Mouse (Mus musculus) lung, adult 2 months (tissue): ENCODE measurements around the gene Spata21. TPM values are rescaled to one million over a fixed set of nuclear protein-coding genes. Genes with fewer than 3 reads are reported as not detected.

Experiments
- DNase-seq: peaks from one replicate; pipeline ENCODE4 v3.0.0; 2022
- H3K4me1 ChIP-seq: fragments of 200-500 bp; 2 replicates; pipeline ENCODE4 v1.6.1; 2011; ENCODE audit warnings: low read length; ENCODE audit not compliant: control insufficient read depth, insufficient read depth
- H3K4me3 ChIP-seq: fragments of 200-500 bp; replicated peaks from 2 replicates; pipeline ENCODE3; 2011; ENCODE audit warnings: low read depth, mild to moderate bottlenecking, control low read depth, low read length; ENCODE audit errors: extremely low read depth
- CTCF ChIP-seq: fragments of 200-500 bp; IDR thresholded peaks from 2 replicates; pipeline ENCODE4 v1.5.1; 2011; ENCODE audit warnings: mild to moderate bottlenecking, low read length, control low read depth; ENCODE audit not compliant: insufficient read depth
- POLR2A ChIP-seq: fragments of 200-500 bp; IDR thresholded peaks from 2 replicates; pipeline ENCODE4 v1.6.1; 2011; ENCODE audit warnings: low read depth, mild to moderate bottlenecking, control low read depth, low read length, borderline replicate concordance; ENCODE audit errors: extremely low read depth
- WGBS: fragments of 180-500 bp; shearing (Covaris S2); methylation state at CpG from one replicate; pipeline ENCODE4 v1.1.7; 2018; 5-methylcytosine and 5-hydroxymethylcytosine counted together
- polyA plus RNA-seq: library from polyadenylated mRNA; depleted of rRNA; stranded (reverse); fragments of >200 nt; gene quantifications from 2 replicates; pipeline ENCODE4 v1.2.3, GENCODE M21; 2012

The Spata21 gene
- polyA plus RNA-seq, 1 experiment = not detected

DNA sequence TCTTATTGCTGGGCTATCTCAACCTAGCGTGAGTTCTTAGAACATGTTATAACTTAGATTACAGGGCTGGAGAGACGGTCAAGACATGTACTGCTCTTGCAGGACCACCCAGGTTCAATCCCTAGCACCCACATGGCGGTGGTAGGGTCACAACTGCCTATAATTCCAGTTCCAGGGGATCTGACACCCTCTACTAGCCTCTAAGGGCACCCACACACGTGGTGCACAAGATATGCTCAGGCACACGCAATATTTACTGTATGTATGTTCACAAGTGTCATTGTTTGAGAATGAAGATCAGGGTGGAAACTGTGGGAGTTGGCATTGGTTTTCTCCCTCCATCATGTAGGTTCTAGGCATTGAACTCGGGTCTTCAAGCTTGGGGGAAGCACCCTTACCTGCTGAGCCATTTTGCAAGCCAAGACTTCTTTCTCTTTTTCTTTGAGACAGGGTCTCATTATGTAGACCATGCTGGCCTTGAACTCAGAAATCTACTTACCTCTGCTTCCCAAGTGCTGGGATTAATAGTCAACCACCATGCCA lies 58.4 kb downstream of the Spata21 start:
- no peak for TF ChIP-seq POLR2A
- no peak for TF ChIP-seq CTCF

DNA sequence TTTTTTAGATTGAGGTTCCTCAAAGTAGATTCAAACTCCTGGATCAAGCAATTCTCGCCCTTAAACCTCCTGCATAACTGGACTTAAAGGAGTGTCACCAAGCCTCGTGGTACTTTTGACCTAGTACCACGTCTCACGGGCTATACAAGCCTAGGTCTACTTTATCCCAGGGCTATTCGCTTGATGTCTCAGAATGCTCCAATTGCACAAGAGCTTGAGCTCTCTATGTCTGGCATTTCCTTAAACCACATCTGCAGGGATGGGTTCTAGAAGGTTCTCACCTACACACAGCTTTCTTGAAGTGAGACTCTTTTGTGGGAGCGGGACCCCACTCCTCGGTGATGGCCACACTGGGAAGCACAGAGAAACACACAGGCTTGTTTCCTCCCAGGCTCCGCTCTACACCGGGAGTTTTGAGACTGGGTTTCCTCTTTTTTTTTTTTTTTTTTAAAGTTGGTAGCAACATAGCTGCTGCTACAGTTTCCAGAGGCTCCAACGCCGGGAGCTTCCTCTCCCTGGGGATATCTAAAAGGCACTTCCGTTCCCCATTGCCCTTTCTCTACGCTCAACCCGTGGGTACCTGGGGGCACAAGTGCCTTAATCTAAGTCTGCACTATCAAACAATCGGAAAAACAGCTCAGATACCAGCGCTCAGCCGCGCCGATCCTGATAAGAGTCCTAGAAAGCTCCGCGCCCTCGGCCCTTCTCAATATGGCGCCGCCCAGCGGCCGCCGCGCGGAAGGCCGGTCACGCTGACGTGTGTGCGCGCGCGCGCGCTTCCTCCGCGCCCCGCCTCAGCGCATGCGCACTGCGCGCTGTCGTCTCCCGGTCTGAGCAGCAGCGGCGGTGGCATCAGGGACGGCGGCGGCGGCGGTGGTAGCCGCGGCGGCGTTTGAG lies 59.2 kb downstream of the Spata21 start, which contains the start of gene Fbxo42:
TSS of gene Fbxo42 (plus strand) at position 802 of the 897 bp plus-strand sequence.
- peak within 1 kb of the TSS; percentile 85 for H3K4me3 ChIP-seq
- TF ChIP-seq CTCF (peak; percentile 36), POLR2A (peak; percentile 77; the same call in 1 of the 2 replicates)
- 3% methylated on average over 58 of the region's 58 CpGs for WGBS
- peak; percentile 95 for DNase-seq
- H3K4me1 ChIP-seq = peaks cover 7% of the 10 kb centered on the region

More for the DNA sequence above, 58.4 kb downstream of the Spata21 start:
- 89% methylated on average over 6 of the region's 6 CpGs for WGBS
- peaks cover 7% of the 10 kb centered on the region for H3K4me1 ChIP-seq
- no peak for DNase-seq
- H3K4me3 ChIP-seq = no peak overlapping the region

DNA sequence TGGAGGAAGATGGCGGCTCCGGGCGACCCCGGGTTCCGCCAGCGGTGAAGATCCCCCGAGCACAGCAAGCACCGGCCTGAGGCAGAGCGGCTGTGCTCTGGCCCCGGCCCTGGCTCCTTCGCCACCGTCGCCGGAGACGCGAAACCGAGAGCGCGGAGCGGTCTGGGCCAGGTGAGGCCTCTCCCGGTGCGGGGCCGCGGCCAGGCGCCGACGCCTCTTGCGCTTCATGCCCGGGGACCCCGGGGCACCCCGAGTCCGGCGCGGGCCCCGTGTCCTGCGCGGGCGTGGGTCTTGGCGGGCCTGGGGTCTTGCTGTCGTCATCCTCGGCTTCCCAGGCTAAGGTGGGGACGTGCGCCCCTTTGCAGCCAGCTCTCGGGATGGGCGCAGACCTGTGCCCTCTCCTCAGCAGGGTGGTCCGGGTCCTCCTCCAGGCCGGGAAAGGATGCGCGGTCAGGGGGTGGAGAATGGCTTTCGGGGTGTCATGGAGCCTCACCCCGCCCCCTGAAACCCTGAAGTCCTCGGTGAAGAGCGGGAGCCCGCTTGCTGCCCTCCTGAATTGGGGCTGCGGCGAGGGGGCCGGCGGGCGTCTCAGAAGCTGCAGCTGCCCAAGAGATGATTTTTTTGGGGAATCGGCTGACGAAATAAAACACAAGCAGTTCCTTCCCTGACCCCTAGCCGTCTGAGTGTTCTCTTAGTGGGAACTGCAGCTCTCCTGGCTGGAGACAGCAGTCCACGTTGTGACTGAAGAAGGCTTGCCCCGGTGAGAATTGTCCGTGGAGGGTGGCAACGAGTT lies 60.1 kb downstream of the Spata21 start:
- no peak for TF ChIP-seq POLR2A
- 1% methylated on average over 64 of the region's 66 CpGs for WGBS
- Histone ChIP-seq H3K4me3 (peak overlapping the region; percentile 85), H3K4me1 (peaks cover 7% of the 10 kb centered on the region)
- peak; percentile 52 for DNase-seq

DNA sequence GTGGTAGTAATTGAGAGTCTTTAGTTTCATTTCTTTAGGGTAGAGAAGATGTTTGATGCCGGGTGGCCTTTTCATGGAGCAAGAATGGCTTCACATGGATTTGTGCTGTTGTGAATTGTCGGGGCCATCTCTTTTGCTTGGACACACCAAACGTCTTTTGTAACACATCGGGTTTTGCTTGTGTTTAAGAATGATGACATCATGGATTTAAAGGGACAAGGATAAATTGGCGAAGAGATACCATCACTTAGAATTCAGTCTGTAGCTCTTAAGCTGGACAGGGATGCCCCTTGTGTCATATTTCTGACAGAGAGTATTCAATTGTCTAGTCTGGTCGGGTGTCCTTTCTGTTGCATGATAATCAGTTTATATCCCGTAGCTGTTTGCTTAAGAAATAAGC lies 61.0 kb downstream of the Spata21 start:
- no peak overlapping the region for H3K4me3 ChIP-seq
- WGBS = 12% methylated on average over 7 of the region's 7 CpGs
- no peak for TF ChIP-seq POLR2A
- TF ChIP-seq CTCF = no peak
- H3K4me1 ChIP-seq = peaks cover 7% of the 10 kb centered on the region
- no peak for DNase-seq

DNA sequence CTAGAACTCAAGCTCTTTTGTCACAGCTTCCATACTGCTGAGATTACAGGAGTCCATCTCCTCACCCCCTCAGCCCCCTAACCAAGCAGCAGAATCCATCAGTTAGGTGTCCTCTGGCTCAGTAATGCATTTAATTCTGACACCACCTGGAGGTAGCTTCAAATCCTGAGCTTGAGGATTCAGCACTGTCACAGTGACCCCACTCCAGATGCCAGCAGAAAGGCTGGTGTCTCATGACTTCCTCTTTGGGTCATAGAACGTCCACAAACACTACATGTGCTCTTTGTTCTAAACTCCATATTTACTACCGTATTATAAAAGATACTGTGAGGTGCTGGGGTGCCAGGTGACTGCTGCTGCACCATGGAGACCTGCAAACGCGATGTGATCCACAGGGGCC lies 69.4 kb downstream of the Spata21 start:
- TF ChIP-seq CTCF = no peak
- TF ChIP-seq POLR2A = no peak
- H3K4me3 ChIP-seq = no peak overlapping the region
- H3K4me1 ChIP-seq = no peaks in the 10 kb centered on the region
- DNase-seq = no peak
- 55% methylated on average over 4 of the region's 4 CpGs for WGBS

DNA sequence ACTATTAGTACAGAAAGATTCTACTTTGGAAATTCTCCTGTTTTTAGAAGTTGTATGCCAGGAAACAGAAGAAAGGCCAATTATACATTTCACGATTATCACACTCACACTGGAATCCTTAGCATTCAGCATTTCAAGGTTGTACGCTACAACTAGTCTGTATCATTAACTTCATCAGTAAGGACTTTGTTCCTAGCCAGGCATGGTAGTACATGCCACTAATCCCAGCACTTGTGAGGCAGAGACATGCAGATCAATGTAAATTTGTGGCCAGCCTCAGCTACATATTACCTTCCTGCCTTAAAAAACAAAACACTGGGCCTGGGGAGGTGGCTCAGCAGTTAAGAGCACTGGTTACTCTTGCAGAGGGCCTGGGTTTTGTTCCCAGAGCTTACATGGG lies 70.5 kb downstream of the Spata21 start:
- no peaks in the 10 kb centered on the region for H3K4me1 ChIP-seq
- DNase-seq = no peak
- 81% methylated on average over 2 of the region's 2 CpGs for WGBS
- no peak overlapping the region for H3K4me3 ChIP-seq
- TF ChIP-seq CTCF (no peak), POLR2A (no peak)

DNA sequence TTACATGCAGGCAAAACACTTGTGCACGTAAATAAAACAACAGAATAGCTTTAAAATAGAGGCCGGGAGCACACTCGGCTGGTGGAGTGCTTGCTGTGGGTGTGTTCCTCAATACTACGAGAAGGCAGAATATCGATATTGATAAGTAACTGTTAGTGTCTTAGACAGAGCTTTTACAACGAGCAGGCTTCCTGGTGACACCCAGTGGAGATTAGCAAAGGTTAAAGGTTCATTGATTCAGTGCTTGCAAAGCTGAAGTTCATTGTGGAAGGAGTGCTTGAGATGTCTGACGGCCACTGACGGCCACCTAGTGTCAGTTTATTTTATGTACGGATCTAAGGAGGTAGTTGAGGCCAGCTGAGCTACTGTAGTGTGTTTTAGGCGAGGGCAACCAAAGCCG lies 71.0 kb downstream of the Spata21 start:
- Histone ChIP-seq H3K4me3 (no peak overlapping the region), H3K4me1 (no peaks in the 10 kb centered on the region)
- no peak for TF ChIP-seq POLR2A
- TF ChIP-seq CTCF = no peak
- DNase-seq = no peak
- 38% methylated on average over 11 of the region's 11 CpGs for whole genome bisulfite sequencing

DNA sequence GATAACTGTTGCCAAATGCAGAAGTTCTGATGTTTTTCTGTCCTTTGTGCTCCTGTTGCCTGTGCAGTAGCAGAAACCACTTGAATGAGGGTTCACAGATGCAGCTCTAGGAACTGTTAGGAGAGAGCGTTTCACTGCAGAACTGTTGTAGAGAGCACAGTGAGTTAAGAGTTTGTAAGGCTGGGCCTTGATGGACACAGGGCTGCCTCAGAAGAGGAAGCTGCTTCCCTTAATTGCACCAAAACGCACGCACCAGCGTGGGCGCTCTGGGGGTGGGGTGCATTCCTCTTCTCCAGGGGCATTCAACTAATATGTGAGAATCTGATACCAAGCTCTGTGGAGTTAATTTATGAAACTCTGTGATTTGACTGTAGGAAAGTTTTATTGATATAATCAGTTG lies 71.5 kb downstream of the Spata21 start:
- no peak overlapping the region for H3K4me3 ChIP-seq
- H3K4me1 ChIP-seq = no peaks in the 10 kb centered on the region
- 61% methylated on average over 5 of the region's 5 CpGs for WGBS
- no peak for DNase-seq
- TF ChIP-seq CTCF = no peak

DNA sequence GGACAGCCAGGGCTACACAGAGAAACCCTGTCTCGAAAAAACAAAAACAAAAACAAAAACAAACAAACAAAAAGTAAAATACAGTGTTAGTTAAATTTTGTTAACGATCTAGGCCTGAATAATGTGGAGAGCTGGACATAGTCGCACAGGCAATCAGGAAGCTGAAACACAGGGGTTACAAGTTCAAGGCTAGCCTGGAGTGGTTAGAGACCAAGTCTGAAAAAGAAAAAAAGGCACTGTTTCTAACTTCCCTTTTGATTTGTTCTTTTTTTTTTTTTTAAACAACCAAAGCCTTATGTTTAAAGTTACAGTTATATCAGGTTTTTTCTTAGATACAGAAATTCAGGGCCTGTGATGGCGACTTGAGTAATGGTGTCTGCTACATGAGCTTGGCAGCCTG lies 72.1 kb downstream of the Spata21 start:
- no peaks in the 10 kb centered on the region for H3K4me1 ChIP-seq
- WGBS = 76% methylated on average over 4 of the region's 4 CpGs
- no peak overlapping the region for H3K4me3 ChIP-seq
- TF ChIP-seq CTCF (no peak), POLR2A (no peak)
- DNase-seq = no peak
